Mouse (Mus musculus): ENCODE measurements at regions not wholly inside any gene's neighbourhood (a gene's known extent, or its start where the extent isn't known, plus 50 kb on each side); places are given as distances from the start of the nearest gene placed in this dataset.

DNA sequence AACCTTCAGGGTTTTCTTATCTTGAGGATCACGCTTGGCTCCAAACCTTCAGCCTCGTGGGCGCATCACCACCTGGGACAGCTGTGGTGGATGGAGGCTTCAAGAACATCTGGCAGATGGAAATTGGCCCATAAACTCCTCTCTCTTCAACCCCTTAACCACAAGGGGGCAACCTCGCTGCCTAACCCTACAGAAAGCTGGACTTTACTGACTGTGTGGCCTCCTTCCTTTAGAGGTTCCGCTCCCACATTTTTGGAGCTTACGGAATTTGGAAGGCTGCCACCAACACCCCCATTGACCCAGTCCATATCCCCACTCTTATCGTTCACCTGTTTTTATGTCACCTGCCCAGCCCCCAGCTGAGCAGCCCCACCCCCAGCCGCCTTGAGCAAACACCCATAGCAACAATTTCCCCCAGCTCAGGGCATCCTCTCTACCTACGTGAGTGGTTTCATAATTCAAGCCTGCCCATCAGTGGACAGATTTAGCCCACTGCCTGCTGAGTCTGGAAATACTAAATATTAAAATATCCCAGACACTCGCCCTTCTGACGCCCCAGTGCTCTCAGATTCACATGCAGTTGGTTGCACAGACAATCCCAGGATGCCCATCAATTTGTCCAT is 167.0 kb upstream of the Slc22a22 start:
- DNase-seq (ENCODE audit: low spot score in 2 of 2): peak in 1 of 2 experiments; percentile 20

DNA sequence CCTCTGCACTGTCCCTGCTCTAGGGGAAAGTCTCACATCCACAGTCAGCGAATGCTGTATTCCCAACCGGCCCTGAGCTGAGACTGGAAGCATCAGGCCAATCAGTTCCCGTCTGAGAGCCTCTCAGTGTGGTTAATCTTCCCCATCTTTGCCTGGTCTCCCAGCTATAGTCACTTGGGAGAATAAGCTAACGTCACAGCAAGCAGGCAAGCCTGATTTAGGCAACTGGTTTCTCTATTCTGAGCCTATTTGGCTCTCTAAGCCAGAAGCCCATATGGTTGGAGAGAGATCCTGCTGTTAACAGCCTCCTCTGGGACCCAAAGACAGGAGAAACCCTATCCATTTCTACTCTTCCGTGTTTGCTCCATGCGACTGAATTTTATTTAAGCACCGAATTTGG is 161.7 kb upstream of the Slc22a22 start:
- DNase-seq (ENCODE audit: low spot score in 2 of 2): no peak

DNA sequence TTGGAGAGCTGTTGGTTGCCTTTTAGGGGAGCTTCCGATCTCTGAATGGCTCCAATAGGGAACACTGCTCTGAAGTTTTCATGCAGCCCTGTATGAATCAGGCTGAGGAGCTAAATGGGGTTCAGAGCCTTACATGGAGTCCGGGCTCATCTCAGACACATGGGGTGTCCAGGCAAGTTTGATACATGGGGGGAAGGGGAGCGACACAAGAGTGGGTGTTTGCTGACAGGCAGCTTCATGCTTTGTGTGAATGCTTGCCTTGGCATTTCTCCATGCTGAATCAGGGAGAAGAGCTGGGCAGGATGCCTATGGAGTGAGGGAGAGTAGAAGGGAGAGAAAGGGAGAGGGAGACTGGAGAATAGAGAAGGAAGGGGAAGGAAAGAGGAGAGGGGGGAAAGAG is 155.6 kb upstream of the Slc22a22 start:
- no peak for DNase-seq (ENCODE audit: low spot score in 2 of 2)

DNA sequence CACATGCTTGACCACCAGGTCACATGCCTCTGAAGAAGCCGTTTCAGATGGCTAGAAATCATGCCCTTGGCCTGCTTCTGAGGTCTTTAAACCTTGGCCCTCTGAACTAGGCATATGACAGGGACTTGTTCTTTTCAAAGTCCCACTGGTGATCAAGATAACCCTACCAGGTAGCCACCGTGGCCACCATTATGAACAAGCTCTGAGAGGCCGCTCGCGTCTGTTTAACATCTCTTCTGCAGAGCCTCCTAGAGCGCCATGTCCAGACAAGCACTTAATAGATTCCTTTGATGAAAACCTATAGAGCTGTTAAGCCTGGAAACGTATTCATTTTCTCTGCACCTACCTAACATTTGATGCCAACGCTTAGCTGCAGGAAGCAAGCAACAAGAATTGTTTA is 155.1 kb upstream of the Slc22a22 start:
- DNase-seq (ENCODE audit: low spot score in 2 of 2): no peak

DNA sequence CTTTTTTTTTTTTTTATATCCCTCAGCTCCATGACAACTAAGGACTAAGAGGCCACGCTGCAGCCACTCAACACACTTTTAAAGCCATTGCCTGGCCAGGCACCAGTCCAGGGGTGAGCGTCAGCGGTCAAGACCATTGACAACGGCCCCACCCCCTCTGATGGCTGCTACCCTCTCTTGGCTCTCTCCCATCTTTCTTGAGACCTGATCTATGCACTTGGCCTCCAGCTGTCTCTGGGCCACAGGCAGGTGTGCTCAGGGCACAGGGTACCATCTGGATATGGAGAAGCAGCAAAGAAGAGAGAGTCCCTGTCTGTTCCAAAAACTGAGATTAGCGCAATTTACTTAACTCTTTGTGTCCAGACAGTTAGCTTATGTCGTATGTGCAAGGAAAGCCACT is 141.0 kb upstream of the Slc22a22 start:
- no peak for DNase-seq (ENCODE audit: low spot score in 2 of 2)

DNA sequence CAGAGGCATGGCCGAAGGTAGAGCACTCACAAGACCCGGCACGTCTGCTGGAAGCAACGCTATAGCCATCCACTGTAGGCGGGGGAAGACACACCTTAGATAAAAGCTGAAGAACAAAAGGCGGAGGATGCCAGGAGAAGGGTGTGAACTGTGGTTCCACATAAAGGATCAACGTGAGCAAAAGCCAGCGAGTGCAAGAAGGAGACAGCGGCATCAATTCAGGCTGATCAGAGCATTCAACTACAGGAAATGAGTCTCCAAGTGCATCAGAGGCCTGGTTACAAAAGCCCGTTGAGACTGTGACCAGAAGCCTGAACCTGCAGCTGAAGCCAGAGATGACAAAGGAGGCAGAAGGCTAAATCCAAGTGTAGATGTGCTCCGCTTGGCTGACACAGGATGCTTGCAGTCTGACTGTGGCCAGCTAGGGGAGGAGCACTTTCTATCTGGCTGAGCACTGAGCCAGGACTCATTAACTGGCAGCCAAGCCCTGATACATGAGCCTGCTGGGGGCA is 139.5 kb upstream of the Slc22a22 start:
- DNase-seq (ENCODE audit: low spot score in 2 of 2): no peak

DNA sequence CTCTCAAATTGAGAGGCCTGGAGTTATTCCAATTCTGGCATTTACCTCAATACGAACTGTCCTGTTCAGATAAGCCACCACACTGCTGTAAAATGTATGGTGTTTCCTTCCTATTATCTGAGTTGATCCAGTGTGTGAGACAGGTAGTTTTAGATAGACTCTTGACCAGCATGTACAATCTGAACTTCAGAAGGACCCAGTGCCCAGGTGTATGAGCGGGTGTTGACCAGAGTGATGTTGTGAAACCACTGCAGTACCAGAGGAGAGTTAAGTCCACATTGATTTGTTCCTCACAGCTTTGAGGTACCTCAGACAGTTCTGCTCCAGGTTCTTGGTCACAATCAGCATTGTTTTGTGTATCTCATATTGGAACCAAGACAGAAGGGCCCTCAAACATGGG is 132.6 kb upstream of the Slc22a22 start:
- DNase-seq (ENCODE audit: low spot score in 2 of 2): no peak

DNA sequence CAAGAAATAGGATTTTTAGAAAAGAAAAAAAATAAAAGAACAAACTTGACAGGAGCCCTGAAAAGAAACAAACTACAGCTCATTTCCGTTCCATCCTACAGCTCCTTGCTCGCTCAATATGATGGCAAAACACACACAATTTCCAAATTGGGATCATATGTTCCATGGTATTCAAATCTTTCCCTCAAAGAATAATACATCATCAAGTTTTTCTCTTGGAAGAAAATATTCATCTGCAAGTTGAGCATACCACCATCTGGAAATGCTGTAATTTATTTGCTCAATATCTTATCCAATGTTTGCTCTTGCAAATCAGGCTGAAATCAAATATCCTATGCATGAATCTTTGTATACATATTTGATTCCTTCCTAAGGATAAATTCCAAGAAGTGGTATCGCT is 131.1 kb upstream of the Slc22a22 start:
- DNase-seq (ENCODE audit: low spot score in 2 of 2): no peak

DNA sequence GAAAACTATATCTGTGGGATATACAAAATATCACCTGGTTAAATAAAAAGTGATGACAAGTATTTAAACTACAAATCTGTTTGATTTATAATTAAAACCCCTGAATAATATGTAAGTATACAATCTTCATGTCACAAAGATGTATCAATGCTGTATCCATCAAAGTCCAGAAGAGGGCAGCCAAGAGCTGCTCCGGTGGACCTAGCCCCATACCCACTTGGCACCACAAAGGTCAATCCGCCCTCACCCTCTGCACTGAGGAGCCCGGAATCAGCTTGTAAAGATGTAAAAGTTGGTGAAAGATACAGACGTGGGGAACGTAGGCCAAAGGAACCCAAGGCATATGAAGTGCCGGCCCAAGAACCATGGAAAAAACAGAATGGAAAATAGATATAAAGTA is 123.1 kb upstream of the Slc22a22 start:
- peak; percentile 7 to 13 for DNase-seq (ENCODE audit: low spot score in 2 of 2)

DNA sequence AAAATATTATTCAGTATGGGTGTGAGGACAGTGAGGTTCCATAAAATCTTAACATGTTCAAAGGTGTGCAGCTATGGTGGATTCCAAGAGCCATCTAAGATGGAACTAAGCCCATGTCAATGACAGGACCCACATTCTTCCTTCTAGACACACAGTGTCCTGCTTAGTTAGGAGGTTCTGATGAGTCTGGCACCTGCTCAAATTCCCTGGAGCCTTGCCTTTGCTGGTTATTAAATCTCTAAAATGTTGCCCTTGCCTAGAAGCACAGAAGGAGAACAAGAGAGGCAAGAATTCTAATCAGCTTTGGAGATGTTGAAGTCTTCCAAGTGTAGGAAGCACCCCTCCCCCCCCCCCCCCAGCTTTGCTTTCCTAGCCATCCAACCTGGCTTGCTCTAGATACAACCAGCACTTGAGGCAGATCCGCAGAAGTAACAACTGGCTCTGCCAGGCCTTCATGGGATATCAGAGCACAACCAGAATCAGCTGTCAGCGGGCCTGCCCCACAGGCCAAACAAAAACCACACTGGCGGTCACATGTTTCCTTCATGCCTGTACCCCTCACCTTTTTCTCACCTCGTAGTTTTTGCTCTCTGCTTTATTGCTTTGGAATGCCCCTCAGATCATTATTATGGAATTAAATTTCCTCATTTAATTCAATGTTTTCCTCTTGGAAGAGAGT is 116.0 kb upstream of the Slc22a22 start:
- no peak for DNase-seq (ENCODE audit: low spot score in 2 of 2)

DNA sequence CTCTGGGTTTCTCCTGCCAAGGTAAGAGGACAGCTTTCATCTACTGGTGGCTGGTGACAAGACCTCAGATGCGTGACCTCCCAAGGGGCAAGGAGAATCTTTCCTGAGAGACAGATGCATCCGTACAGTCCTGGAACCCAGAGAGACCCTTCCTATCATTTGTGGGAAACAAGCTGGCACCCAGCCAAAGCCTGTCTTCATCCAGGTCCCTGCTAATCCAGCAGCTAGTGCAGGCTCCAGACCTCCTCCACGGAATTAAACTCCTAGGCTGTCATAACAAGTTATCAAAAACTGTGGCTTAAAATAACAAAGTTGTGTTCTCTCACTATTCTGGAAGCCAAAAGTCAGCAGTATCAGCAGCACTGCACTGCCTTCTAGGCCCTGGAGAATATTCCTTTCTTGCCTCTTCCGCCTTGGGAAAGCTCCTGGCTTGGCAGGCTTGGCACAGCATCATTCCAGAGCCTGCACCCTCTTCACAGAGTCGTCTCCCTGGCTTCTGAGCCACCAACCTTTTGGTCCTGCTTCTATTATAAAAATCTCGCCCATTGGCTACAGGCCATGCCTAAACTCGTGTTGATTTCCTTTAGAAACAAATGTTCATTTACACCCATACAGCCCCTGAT is 113.3 kb upstream of the Slc22a22 start:
- no peak for DNase-seq (ENCODE audit: low spot score in 2 of 2)

DNA sequence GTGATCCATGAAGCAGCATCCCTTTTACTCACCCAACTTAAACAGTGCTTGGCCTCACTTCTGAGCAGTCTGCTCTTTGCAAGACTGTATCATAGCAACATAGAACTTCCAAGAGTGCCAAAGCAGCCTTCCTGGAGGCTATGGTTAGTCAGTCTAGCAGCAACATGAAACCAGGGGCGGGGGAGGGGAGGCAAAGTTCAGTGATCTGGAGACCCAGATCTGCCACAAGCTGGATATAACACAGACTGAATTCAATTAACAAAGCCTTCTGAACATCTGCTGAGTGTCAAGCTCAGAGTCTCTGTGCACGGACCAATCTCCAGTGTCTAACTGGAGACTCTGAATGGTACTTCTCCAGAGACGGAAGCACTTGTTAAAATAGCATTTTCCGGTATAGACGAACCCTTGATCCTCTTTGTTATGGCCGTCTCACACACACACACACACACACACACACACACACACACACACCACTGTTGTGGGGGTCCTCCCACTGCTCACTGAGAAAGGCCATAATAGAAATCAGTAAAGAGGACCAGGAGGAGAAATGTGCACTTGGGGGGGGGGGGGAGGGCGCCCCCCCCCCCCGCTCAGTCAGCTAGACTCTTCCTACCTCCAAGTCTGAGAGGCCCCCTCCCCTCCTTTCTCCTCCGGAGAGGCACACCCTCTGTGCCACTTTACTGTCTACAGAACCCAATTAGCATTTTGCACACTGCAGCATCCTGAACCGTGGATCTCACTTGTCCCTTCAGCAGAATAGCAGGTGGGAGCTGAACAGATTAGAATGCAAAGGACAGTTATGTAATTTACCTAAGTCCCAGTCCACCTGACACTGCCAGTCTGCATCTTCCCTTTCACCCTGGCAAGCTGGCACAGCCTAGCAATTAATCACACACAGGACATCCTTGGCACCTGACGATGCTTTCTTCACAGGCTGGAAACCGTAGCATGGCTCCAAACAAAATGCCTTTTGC is 112.3 kb upstream of the Slc22a22 start:
- no peak for DNase-seq (ENCODE audit: low spot score in 2 of 2)

DNA sequence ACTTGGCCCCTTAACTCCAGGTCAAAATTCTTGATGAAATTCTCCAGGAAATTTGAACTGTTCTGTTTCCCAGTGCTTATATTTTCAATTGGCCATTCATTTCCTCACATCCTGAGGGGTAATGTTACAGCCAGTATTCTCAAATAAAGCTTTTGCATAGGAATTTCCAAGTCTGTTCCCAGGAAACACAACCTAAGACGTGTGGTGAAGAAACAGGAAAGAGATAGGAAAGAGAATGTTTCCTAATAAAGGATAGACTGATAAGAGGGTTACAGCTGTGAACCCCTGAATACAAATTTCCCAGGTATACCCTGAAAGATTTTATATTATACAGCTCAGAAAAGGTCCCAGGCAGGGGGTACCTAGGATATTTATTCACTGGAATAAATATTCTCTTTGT is 108.0 kb upstream of the Slc22a22 start:
- DNase-seq (ENCODE audit: low spot score in 2 of 2): no peak

DNA sequence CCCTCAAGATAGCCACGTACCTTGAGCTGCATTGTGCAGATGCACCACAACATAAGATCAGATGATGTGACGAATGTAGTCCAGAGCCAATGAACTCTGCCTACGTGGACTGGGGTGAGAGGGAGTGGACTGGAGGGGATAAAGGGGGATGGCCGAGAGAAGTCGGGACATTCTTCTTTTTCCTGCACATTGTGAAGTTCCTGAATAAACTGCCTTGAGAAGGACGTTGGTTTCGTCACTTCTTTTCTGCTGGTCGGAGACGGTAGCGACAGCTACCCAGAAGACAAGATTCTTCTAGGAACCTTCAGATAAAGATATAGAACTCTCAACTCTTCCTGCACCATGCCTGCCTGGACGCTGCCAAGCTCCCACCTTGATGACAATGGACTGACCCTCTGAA is 107.1 kb upstream of the Slc22a22 start:
- no peak for DNase-seq (ENCODE audit: low spot score in 2 of 2)

DNA sequence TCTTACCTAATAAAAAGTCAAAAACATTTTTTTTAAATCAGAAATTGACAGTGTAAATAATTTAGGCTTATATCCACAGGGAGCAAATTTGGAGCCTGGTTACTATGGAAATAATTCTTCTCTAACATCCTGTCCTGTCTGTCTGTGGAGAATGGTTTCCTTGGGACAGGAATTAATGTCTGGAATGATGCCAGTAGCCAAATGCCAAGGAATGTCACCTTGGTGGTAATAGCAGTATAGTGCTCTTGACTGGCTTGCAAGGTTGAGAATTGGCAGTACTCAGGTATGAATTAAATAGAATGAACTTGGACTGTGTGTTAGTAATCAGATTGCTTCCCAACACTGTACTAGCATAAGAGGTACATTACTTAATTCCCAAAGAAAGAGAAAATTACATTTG is 103.8 kb upstream of the Slc22a22 start:
- no peak for DNase-seq (ENCODE audit: low spot score in 2 of 2)

DNA sequence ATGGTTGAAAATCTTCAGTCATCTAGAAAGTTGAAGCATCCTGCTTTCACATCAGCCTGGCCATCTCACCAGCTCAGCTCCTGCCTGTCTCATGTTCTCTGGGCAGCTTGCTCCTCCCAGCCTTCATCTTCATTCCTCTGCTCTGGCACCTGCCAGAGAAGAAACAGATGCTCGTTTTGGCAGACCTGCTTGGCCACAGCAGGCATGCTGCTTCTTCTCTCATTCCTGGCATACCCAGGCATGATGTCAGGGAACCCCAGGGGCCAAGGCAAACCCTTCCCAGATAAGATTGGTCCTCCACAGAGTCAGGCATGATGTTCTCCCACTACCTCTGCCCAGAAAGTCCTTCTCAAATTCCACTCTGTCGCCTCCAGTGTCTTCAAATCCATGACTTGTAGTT is 101.4 kb upstream of the Slc22a22 start:
- no peak for DNase-seq (ENCODE audit: low spot score in 2 of 2)

DNA sequence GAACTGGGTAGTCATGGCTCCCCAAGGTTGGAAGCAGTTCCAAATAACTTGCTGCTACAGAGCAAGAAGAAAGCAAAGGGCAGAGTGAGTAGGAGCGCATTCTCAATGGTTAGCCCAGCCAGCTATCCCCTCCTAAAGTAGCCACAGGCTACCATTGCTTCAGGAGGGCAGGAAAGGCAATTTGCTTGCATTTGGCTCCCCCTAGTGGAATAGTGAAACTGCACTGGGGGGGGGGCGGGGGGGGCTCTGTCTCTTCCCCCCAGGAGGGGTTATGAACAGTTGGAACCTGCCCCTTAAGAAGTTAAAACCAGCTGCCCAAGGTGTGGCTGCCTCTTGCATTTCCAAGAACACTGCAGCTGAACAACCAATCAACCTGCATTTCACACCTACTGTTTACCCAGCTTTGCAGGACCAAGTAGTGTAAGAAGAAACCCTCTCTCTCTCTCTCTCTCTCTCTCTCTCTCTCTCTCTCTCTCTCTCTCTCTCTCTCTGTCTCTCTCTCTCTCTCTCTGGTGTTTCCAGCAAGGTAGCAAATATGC is 96.7 kb upstream of the Slc22a22 start:
- DNase-seq (ENCODE audit: low spot score in 2 of 2): no peak

DNA sequence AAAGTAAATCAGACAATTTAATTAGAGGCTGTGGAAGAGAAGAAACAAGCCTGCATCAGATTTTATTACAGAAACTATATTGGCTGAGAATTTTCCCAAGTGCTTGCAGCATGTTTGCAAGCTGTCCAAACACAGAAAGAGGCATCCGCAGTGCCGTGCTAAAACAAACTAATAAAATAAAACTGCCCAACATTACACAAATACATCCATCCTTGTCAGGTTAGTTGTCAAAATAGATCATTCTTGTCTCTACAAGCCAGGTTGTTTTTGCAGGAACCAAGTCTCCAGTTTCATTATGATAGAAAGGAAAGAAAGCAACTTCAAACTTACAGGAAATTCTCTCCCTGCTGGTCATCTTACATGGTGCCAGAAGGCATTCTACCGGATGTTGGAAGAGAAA is 95.0 kb upstream of the Slc22a22 start:
- DNase-seq (ENCODE audit: low spot score in 2 of 2): no peak

DNA sequence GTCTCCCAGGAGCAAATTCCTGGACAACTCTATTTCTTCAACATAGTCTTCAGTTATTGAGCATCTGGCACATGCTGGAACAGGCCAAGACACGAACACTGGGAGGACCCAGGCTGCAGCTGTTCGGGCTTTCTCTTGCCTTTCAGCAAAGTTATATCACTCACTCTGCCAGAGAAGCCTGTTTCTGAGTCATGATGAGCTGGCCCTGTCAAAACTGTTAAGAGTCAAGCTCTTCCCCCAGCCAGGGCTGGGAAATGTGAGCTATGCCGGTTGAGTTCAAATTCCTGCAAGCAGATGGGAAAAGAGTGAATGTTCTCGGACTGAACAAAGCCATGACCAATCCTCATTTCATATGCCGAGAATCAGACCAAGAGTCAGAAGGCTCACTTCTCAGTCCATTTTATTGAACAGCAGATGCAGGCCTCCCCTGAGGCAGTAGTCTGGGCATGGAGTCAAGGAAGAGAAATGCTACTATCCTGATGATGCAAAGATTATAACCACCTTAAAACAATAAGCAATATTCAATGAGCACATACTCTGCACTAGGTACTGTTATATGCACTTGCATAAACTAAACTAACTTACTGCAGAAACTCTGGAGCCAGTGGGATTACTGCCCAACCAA is 90.7 kb upstream of the Slc22a22 start:
- no peak for DNase-seq (ENCODE audit: low spot score in 2 of 2)

DNA sequence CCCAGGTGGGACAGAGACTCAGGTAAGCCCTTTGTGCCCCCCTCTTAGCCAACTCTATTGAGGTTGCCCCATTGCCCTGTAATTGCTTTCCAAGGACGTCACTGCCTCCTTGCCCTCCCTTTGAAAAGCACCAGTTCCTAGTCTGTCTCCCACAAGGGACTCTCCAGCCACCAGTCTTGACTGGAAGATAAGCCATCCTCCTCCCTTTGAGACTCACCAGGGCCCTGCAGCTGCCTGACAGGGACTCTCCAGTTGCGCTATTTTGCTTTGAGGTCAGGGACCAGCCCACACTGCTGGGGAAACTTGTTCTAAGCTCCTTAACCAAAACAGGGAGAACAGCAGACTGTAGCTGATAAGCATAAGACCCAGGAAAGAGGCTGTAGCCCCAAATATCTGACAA is 69.7 kb upstream of the Slc22a22 start:
- DNase-seq (ENCODE audit: low spot score in 2 of 2): no peak

DNA sequence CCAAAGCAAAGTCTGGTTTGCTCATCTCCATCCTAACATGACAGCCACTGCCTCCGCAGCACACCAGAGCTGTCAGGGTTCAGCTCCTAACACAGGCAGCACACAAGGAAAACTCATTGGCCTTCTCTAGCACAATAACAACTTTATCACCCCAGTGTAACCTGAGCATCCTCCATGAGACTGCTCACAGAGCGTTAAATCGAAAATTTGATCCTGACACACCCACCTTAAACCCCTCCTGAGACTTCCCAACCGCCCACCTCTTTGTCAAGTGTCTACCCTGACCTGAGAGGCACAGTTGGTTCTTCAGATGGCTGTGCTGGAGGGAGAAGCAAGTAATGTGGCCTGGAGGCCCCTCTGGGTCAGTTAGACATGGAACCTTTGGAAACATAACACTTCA is 67.7 kb upstream of the Slc22a22 start:
- no peak for DNase-seq (ENCODE audit: low spot score in 2 of 2)

All from adrenal gland, postnatal 4 days (tissue).